Mouse (Mus musculus): ENCODE measurements at regions not wholly inside any gene's neighbourhood (a gene's known extent, or its start where the extent isn't known, plus 50 kb on each side); places are given as distances from the start of the nearest gene placed in this dataset.

DNA sequence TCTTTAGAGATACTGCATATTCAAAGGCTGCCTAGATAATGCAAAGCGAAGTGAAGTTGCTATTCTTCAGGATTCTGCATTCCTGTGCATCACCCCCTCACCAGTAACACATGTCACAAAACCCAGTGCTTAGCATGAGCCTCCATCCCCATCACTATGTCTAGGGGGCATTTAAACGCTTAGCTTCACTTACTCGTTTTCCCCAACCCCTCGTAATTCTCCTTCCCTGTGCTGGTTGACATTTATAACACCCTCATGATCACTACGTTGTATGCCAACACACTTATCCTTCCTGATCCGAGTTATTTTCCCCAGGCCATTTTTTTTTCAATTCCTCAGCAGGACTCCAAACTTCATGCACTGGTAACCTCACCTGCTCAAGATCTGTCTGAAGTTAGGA, 152.6 kb downstream of the Lipi start:
- TF ChIP-seq CTCF (IDR thresholded peaks at IDR 0.05; ENCODE audit: control insufficient read depth, insufficient read depth, insufficient replicate concordance, low read depth, low read length) (no peak), POLR2A (IDR thresholded peaks at IDR 0.05; ENCODE audit: control insufficient read depth, low read depth, low read length) (no peak)
